Mouse (Mus musculus) spleen, adult 2 months (tissue): Measurements from ENCODE around the gene Pde4d. TPM values are rescaled to one million over a fixed set of nuclear protein-coding genes. Genes with fewer than 3 reads are reported as not detected.

Experiments used
- DNase-seq, 2 experiments: peaks; one replicate each; pipeline versions ENCODE4 v3.0.0 to v3.0.0-alpha.2; 2012 to 2021; ENCODE audit warnings: low spot score in 2 of 2, low read depth in 1 of 2
- H3K27ac ChIP-seq: fragments of 200-500 bp; 2 replicates; pipeline ENCODE4 v1.5.1; 2012; ENCODE audit warnings: low read length, inconsistent platforms; ENCODE audit not compliant: insufficient read depth
- H3K27me3 ChIP-seq: fragments of 200-500 bp; 2 replicates; pipeline ENCODE4 v1.6.1; 2012; ENCODE audit warnings: mild to moderate bottlenecking, moderate library complexity, low read length, inconsistent platforms; ENCODE audit not compliant: control insufficient read depth, insufficient read depth
- H3K36me3 ChIP-seq: fragments of 200-500 bp; 2 replicates; pipeline ENCODE4 v1.6.1; 2012; ENCODE audit warnings: mild to moderate bottlenecking, low read length, inconsistent platforms; ENCODE audit not compliant: control insufficient read depth, insufficient read depth
- H3K4me1 ChIP-seq: fragments of 200-500 bp; 2 replicates; pipeline ENCODE4 v1.6.1; 2011; ENCODE audit warnings: inconsistent platforms; ENCODE audit not compliant: control insufficient read depth, insufficient read depth, insufficient read length
- H3K4me3 ChIP-seq: fragments of 200-500 bp; 2 replicates; pipeline ENCODE4 v1.5.1; 2011; ENCODE audit warnings: mild to moderate bottlenecking, inconsistent platforms; ENCODE audit not compliant: insufficient read depth, insufficient read length; ENCODE audit errors: extremely low read depth
- CTCF ChIP-seq: fragments of 200-500 bp; IDR thresholded peaks from 2 replicates; pipeline ENCODE4 v1.5.1; 2011; ENCODE audit warnings: mild to moderate bottlenecking, inconsistent platforms; ENCODE audit not compliant: insufficient read depth, insufficient read length, insufficient replicate concordance; ENCODE audit errors: extremely low read depth
- POLR2A ChIP-seq: fragments of 200-500 bp; IDR thresholded peaks from 2 replicates; pipeline ENCODE4 v1.6.1; 2011; ENCODE audit warnings: low read depth, low read length, inconsistent platforms
- WGBS: fragments of 180-500 bp; shearing (Covaris S2); methylation state at CpG from one replicate; pipeline ENCODE4 v1.1.7; 2018; 5-methylcytosine and 5-hydroxymethylcytosine counted together
- polyA plus RNA-seq: library from polyadenylated mRNA; depleted of rRNA; stranded (reverse); fragments of >200 nt; gene quantifications from 2 replicates; pipeline ENCODE4 v1.2.3, GENCODE M21; 2012; rRNA removed

Pde4d gene
- polyA plus RNA-seq, 1 experiment: 4.8 TPM

- no peak for TF ChIP-seq CTCF
- no peak for TF ChIP-seq POLR2A
- H3K27me3 ChIP-seq: no peaks in the 10 kb centered on the region
- H3K36me3 ChIP-seq: no peaks in the 10 kb centered on the region
- DNase-seq: no peak
- no peak overlapping the region for H3K4me3 ChIP-seq
- no peaks in the 10 kb centered on the region for H3K4me1 ChIP-seq
- no peak overlapping the region for H3K27ac ChIP-seq
- 87% methylated on average over 5 of the region's 5 CpGs for WGBS
Observed at GRCm38 (mm10) chr13:109992775-109993505, 1543.2 kb downstream of the Pde4d start.

GRCm38 (mm10) chr13:109994240-109994764 lies 1544.6 kb downstream of the Pde4d start:
- DNase-seq: no peak
- Histone ChIP-seq H3K27ac (no peak overlapping the region), H3K4me1 (no peaks in the 10 kb centered on the region), H3K27me3 (no peaks in the 10 kb centered on the region), H3K36me3 (no peaks in the 10 kb centered on the region), H3K4me3 (no peak overlapping the region)
- TF ChIP-seq POLR2A: no peak
- no peak for TF ChIP-seq CTCF
- 83% methylated on average over 3 of the region's 3 CpGs for WGBS

GRCm38 (mm10) chr13:110002081-110002480 lies 1552.3 kb downstream of the Pde4d start:
- no peak for TF ChIP-seq POLR2A
- TF ChIP-seq CTCF: no peak
- Histone ChIP-seq H3K36me3 (no peaks in the 10 kb centered on the region), H3K4me1 (no peaks in the 10 kb centered on the region), H3K27me3 (0 out of 2 replicates have a peak, but pooled peaks cover 2% of the 10 kb centered on the region), H3K27ac (no peak overlapping the region), H3K4me3 (no peak overlapping the region)
- no peak for DNase-seq
- 88% methylated on average over 3 of the region's 3 CpGs for WGBS

Other genes with a start within 250 kb of the Pde4d start
- 0.29 and 0.37 TPM in 2 replicates for gene Elovl7, start 235.5 kb upstream of the Pde4d start, polyA plus RNA-seq
- 1.6 and 1.7 TPM in 2 replicates for gene Depdc1b, start 133.6 kb upstream of the Pde4d start, polyA plus RNA-seq